Mouse (Mus musculus) retina, postnatal 7 days (tissue): ENCODE measurements at regions not wholly inside any gene's neighbourhood (a gene's known extent, or its start where the extent isn't known, plus 50 kb on each side); places are given as distances from the start of the nearest gene placed in this dataset.

ENCODE experiments used
- DNase-seq: peaks from one replicate; pipeline ENCODE4 v3.0.0-alpha.2; 2012; ENCODE audit warnings: low read depth, low spot score

- no peak for DNase-seq
Measured at GRCm38 (mm10) chr9:61816589-61817179, 97.7 kb downstream of the Rplp1 start.

- DNase-seq, result no peak
Measured at GRCm38 (mm10) chr9:61815995-61816394, 98.3 kb downstream of the Rplp1 start.

GRCm38 (mm10) chr9:61813291-61813690 lies 101.1 kb downstream of the Rplp1 start:
- DNase-seq, result no peak

- no peak for DNase-seq
Measured at GRCm38 (mm10) chr9:61812315-61812714, 102.0 kb downstream of the Rplp1 start.

- no peak for DNase-seq
Measured at GRCm38 (mm10) chr9:61810456-61810855, 103.9 kb downstream of the Rplp1 start.

GRCm38 (mm10) chr9:61808351-61809225 lies 105.8 kb downstream of the Rplp1 start:
- DNase-seq, result no peak

GRCm38 (mm10) chr9:61805971-61806370 lies 108.4 kb downstream of the Rplp1 start:
- no peak for DNase-seq

GRCm38 (mm10) chr9:61803555-61803954 lies 110.8 kb downstream of the Rplp1 start:
- DNase-seq, result no peak

- DNase-seq, result no peak
Measured at GRCm38 (mm10) chr9:61802694-61803093, 111.6 kb downstream of the Rplp1 start.

GRCm38 (mm10) chr9:61799535-61799934 lies 114.8 kb downstream of the Rplp1 start:
- no peak for DNase-seq

GRCm38 (mm10) chr9:61795910-61796309 lies 118.4 kb downstream of the Rplp1 start:
- DNase-seq, result no peak

- no peak for DNase-seq
Measured at GRCm38 (mm10) chr9:61791435-61792064, 122.8 kb downstream of the Rplp1 start.

GRCm38 (mm10) chr9:61790849-61791248 lies 123.5 kb downstream of the Rplp1 start:
- DNase-seq, result no peak

- DNase-seq, result no peak
Measured at GRCm38 (mm10) chr9:61789066-61789897, 125.1 kb downstream of the Rplp1 start.

- no peak for DNase-seq
Measured at GRCm38 (mm10) chr9:61781469-61781868, 132.9 kb downstream of the Rplp1 start.

GRCm38 (mm10) chr9:61780186-61780939 lies 134.0 kb downstream of the Rplp1 start:
- DNase-seq, result no peak

- DNase-seq, result no peak
Measured at GRCm38 (mm10) chr9:61779165-61779564, 135.2 kb downstream of the Rplp1 start.

- no peak for DNase-seq
Measured at GRCm38 (mm10) chr9:61776446-61776845, 137.9 kb downstream of the Rplp1 start.

GRCm38 (mm10) chr9:61770207-61770955 lies 144.0 kb downstream of the Rplp1 start:
- no peak for DNase-seq

GRCm38 (mm10) chr9:61766187-61766586 lies 148.2 kb downstream of the Rplp1 start:
- DNase-seq, result no peak
